Mouse (Mus musculus): ENCODE data around the gene Xab2. TPM values are rescaled to one million over a fixed set of nuclear protein-coding genes. Genes with fewer than 3 reads are reported as not detected.

Xab2 gene
- polyA plus RNA-seq (2012; rRNA removed; ENCODE audit: low replicate concordance): 54.1 and 73.9 TPM in 2 replicates

DNA sequence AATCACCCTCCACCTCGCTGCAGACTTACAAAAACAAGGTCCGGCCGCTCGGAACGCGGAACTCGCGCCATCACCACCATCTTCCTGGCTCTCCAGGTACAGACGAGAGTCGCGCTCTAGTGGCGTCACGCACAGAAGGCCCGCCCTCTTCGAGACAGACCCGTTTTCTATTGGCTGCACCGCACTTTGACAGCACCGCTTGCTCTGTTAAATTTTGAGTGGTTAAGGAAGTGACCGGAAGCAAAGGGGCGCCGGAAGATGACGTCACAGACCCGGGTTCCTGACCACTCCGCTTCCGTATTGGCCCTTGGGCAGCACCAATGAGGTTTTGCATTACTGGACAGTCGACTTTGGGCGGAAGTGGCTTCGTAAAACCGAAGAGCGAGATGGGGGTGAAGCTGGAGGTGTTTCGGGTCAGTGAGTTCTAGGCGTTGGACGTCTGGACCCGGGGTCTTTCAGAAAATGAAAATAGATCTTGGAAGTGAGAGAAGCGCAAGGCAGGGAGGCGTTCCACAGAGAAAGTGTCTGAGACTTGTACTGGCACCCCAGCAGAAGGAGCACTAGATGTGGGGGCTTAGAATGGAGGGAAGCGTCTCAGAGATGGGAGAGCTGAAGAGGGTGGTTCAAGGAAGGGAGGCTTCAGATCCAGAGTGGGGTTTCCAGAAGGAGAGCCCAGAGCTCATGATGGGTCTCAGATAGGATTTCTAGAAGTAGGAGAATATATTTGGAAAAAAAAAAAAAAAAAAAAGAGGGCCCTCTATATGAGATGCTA, at the start of gene Xab2, which contains the start of gene Pet100:
Gene Xab2 (minus strand): TSS at position 118 of the 772 bp plus-strand sequence.
Gene Pet100 (plus strand): TSS at position 350 of the 772 bp plus-strand sequence.

DNA sequence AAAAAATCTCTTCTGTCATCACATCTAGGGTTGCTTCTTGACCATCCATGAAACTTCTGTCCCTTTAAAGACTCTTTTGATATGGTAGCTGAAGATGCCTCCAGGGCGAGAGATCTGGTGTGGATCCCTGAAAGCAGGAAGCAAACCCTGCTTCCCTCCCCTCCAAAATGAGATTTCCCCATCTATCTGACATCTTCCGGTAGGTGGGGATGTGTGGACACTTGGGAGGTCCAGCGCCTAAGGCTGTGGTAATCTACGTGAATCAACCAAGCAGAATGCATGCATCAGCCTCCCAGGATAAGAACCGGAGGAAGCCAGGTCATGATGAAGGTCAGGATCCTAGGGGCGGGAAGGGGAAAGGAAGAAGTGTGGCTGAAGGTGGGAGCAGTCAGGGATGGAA, 44.4 kb upstream of the Xab2 start, which contains the start of gene Mcemp1:
Gene Mcemp1 (plus strand): TSS at position 248 of the 400 bp plus-strand sequence.

DNA sequence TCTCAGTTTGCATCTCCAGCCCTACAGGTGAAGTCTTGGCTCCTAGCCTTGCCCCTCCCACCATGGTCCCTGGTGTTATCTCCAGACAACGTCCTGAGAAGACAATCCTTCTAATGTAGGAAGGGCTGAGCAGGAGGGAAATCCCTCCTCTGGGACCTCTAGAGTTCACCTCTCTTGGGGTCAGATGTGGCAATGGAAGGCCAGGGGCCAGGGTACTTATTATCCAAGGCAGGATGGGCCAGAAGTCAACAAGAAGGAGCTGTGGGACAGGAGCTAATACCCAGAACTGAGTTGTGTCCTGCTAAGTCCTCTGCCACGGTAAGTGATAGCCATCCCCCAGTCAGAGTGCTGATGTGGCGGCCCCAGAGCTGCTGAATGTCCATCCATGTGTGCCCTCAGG, 34.4 kb upstream of the Xab2 start, which contains the start of gene Retn:
Gene Retn (plus strand): TSS at position 245 of the 400 bp plus-strand sequence.

DNA sequence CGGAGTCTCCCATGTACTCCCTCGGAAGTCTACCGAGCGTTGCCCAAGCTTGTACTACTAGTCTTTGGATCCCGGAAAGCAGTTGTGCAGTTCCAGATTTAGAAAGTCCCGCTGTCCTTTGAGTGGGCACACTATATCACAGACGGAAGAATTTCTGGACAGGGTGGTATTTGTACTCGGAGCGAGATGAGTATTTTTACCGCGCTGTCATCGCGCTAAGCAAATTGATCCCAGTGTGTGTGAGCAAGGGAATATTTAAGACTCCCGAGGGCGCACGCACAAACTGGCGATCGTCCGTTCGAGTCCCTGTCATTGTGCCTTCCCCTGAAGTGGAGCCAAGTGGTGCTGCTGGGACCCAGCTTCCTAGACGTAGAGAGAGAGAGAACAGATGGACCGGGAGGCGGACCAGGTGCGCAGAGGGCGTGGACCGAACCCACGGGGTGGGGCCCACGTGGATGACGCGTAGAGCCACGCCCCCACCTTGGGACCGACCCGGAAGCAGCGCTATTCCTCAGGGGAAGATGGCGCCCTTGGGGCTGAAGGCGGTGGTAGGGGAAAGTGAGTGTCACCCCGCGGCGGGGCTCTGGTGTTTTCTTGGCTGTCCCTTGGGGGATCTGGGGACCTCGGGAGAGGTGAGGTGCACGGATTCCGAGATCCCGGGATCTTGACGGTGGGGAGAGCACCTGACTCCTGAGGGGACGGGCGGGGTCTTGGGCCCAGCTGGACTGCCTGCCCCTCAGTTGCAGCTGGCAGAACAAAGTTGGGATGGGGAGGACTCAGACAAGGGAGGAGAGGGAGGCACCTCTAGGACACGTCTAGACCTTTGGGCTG, 9.7 kb upstream of the Xab2 start, which contains the start of gene Stxbp2:
Gene Stxbp2 (plus strand): TSS at position 309 of the 831 bp plus-strand sequence.

DNA sequence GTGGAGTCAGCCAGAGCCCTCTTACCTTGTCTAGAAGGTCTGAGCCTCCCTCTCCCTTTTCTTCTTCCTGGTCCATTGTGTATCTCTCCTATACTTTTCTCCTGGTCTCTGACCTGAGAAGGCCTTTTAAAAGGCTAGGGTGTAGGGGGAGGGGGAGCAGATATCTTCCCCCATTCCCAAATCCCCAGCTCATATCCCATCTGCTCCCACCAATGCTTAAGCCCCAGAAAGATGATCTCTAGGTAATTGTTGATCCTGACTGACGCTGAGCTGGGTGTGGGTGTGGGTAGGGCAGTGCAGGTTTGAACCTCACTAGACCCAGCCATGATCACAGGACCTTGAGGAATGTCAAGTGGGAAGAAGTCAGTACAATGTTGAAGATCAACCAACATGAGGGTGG, 4.3 kb upstream of the Xab2 start, which contains the start of gene Pcp2:
Gene Pcp2 (minus strand): TSS at position 101 of the 400 bp plus-strand sequence.

DNA sequence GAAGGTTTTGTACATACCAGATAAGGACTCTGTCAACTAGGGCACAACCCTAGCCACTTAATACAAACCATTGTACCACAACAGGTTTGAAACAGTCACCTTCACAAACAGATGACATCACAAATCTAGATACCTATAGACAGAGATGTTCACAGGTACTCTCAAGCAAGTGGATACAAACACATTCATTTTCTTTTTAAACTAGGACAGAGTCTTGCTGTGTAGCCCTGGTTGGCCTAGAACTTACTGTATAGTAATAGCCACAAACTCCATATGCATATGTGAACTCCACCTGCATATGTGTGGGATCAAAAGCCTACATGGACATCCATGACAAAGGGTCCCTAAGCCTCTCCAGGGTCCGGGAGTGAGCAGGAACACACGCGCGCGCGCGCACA, 34.1 kb downstream of the Xab2 start, which contains the start of gene Camsap3:
Gene Camsap3 (plus strand): TSS at position 301 of the 398 bp plus-strand sequence.

DNA sequence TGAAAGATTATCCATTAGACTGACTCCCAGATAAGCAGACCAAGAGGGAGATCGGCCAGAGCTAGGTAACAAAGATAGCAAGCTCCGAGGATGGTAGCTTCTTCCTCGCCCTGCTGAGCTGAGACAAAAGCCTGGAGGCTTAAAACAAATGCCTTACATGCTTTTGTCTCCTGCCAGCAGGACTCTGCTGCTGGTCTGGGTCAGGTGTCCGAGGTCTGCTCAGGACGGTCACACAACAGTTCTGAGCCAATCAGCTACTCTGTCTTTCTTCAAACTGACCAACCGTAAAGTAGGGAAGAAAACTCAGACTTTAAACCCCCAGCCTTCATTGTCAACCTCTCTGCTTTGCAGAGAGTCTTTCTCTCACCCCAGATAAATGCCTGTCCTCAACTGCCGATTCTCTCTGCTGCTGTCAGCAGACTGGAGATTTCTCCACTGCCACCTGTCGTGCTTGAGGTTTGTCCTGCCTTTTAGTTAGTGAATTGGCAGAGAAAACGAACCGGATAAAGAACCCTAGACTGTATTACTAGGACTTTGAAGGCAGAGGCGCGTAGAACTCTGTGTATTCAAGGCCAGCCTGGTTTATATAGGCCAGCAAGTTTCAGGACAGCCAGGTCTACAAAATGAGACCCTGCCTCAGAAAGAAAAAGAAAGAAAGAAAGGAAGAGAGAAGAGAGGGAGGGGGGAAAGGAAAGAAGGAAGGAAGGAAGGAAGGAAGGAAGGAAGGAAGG, 53.3 kb downstream of the Xab2 start, which contains the start of gene C330021F23Rik:
Gene C330021F23Rik (plus strand): TSS at position 350 of the 731 bp plus-strand sequence.

Other genes starting within 250 kb of the Xab2 start
- 27.7 and 39.2 TPM in 2 replicates for gene Arhgef18, start 228.3 kb downstream of the Xab2 start, polyA plus RNA-seq (2012; rRNA removed; ENCODE audit: low replicate concordance)
- 10.6 and 21.0 TPM in 2 replicates for gene Pex11g, start 153.6 kb downstream of the Xab2 start, polyA plus RNA-seq (2012; rRNA removed; ENCODE audit: low replicate concordance)
- 0.08 and 0.10 TPM in 2 replicates for gene Tex45, start 150.5 kb downstream of the Xab2 start, polyA plus RNA-seq (2012; rRNA removed; ENCODE audit: low replicate concordance)
- gene Zfp358, start 128.2 kb downstream of the Xab2 start, polyA plus RNA-seq (2012; rRNA removed; ENCODE audit: low replicate concordance): 51.9 and 73.1 TPM in 2 replicates
- gene Mcoln1, start 120.9 kb downstream of the Xab2 start, polyA plus RNA-seq (2012; rRNA removed; ENCODE audit: low replicate concordance): 222 and 262 TPM in 2 replicates
- 66.4 and 94.1 TPM in 2 replicates for gene Pnpla6, start 105.9 kb downstream of the Xab2 start, polyA plus RNA-seq (2012; rRNA removed; ENCODE audit: low replicate concordance)
- 0.19 and 1.7 TPM in 2 replicates for gene C330021F23Rik, start 53.3 kb downstream of the Xab2 start, polyA plus RNA-seq (2012; rRNA removed; ENCODE audit: low replicate concordance)
- gene Camsap3, start 34.0 kb downstream of the Xab2 start, polyA plus RNA-seq (2012; rRNA removed; ENCODE audit: low replicate concordance): 11.1 and 12.0 TPM in 2 replicates
- 9.2 and 12.6 TPM in 2 replicates for gene Pet100, start 232 bp upstream of the Xab2 start, polyA plus RNA-seq (2012; rRNA removed; ENCODE audit: low replicate concordance)
- gene Pcp2, start 4.2 kb upstream of the Xab2 start, polyA plus RNA-seq (2012; rRNA removed; ENCODE audit: low replicate concordance): 0.07 TPM in 1 of 2 replicates, not detected in the other
- gene Stxbp2, start 9.6 kb upstream of the Xab2 start, polyA plus RNA-seq (2012; rRNA removed; ENCODE audit: low replicate concordance): 75.2 and 95.5 TPM in 2 replicates
- 1,062 and 2,972 TPM in 2 replicates for gene Retn, start 34.5 kb upstream of the Xab2 start, polyA plus RNA-seq (2012; rRNA removed; ENCODE audit: low replicate concordance)
- gene Mcemp1, start 44.4 kb upstream of the Xab2 start, polyA plus RNA-seq (2012; rRNA removed; ENCODE audit: low replicate concordance): 0.21 and 0.60 TPM in 2 replicates
- gene Fcor, start 51.0 kb upstream of the Xab2 start, polyA plus RNA-seq (2012; rRNA removed; ENCODE audit: low replicate concordance): 158 and 268 TPM in 2 replicates
- gene Trappc5, start 55.0 kb upstream of the Xab2 start, polyA plus RNA-seq (2012; rRNA removed; ENCODE audit: low replicate concordance): 34.3 and 36.5 TPM in 2 replicates
- gene Fcer2a, start 72.9 kb upstream of the Xab2 start, polyA plus RNA-seq (2012; rRNA removed; ENCODE audit: low replicate concordance): 0.36 TPM in 1 of 2 replicates, not detected in the other
- gene Clec4g, start 99.3 kb upstream of the Xab2 start, polyA plus RNA-seq (2012; rRNA removed; ENCODE audit: low replicate concordance): 0.23 and 0.42 TPM in 2 replicates
- gene Cd209a, start 127.7 kb upstream of the Xab2 start, polyA plus RNA-seq (2012; rRNA removed; ENCODE audit: low replicate concordance): 5.6 TPM in 2 replicates
- gene Cd209e, start 233.0 kb upstream of the Xab2 start, polyA plus RNA-seq (2012; rRNA removed; ENCODE audit: low replicate concordance): 0.20 and 0.28 TPM in 2 replicates

Data from subcutaneous adipose tissue, adult 2 months (tissue).